Mouse (Mus musculus) liver, embryonic 12.5 days (tissue): ENCODE data around the gene Zfr. TPM values are rescaled to one million over a fixed set of nuclear protein-coding genes. Genes with fewer than 3 reads are reported as not detected.
A peak's percentile ranks its signal among the peaks of the same experiment; 100 is the strongest.
"Not testable (repeated sequence)": the region's sequence is repeated elsewhere in the genome, so short reads cannot be mapped to it uniquely, and the experiment has no call there.

Experiments
- ATAC-seq: fragments of 200-750 bp; cut with Nextera tagmentation; 2 replicates; pipeline ENCODE4 v1.8.0; 2017; ENCODE audit warnings: moderate number of reproducible peaks, mild to moderate bottlenecking, moderate library complexity
- H3K27ac ChIP-seq: fragments of 300-500 bp; sonication (generic); 2 replicates; pipeline ENCODE4 v1.5.1; 2016; ENCODE audit warnings: mild to moderate bottlenecking
- H3K27me3 ChIP-seq: fragments of 300-500 bp; sonication (generic); replicated peaks from 2 replicates; pipeline ENCODE4 v1.6.1; 2016; ENCODE audit warnings: mild to moderate bottlenecking, moderate library complexity
- H3K36me3 ChIP-seq: fragments of 300-500 bp; sonication (generic); 2 replicates; pipeline ENCODE4 v1.6.1; 2016; ENCODE audit warnings: mild to moderate bottlenecking, moderate library complexity
- H3K4me1 ChIP-seq: fragments of 300-500 bp; sonication (generic); 2 replicates; pipeline ENCODE4 v1.6.1; 2016
- H3K4me2 ChIP-seq: fragments of 300-500 bp; sonication (generic); 2 replicates; pipeline ENCODE4 v1.6.1; 2016; ENCODE audit warnings: mild to moderate bottlenecking, moderate library complexity
- H3K4me3 ChIP-seq: fragments of 300-500 bp; sonication (generic); 2 replicates; pipeline ENCODE4 v1.5.1; 2016; ENCODE audit warnings: mild to moderate bottlenecking, moderate library complexity
- H3K9ac ChIP-seq: fragments of 300-500 bp; sonication (generic); 2 replicates; pipeline ENCODE4 v1.6.1; 2016; ENCODE audit warnings: mild to moderate bottlenecking, moderate library complexity
- H3K9me3 ChIP-seq: fragments of 300-500 bp; sonication (generic); replicated peaks from 2 replicates; pipeline ENCODE4 v1.6.1; 2016; ENCODE audit warnings: mild to moderate bottlenecking, moderate library complexity
- WGBS: fragments of 180-500 bp; shearing (Covaris S2); methylation state at CpG from one replicate; pipeline ENCODE4 v1.1.7; 2016; ENCODE audit not compliant: insufficient replicate concordance; 5-methylcytosine and 5-hydroxymethylcytosine counted together
- polyA plus RNA-seq: library from polyadenylated mRNA; unstranded; fragments of >200 nt; fragmentation: Nextera tagmentation; extraction: Ambion mirVana; gene quantifications from 2 replicates; pipeline ENCODE4 v1.2.1, GENCODE M21; 2016

Gene Zfr
- polyA plus RNA-seq, 1 experiment from 2014 or later, result 56.3 TPM

DNA sequence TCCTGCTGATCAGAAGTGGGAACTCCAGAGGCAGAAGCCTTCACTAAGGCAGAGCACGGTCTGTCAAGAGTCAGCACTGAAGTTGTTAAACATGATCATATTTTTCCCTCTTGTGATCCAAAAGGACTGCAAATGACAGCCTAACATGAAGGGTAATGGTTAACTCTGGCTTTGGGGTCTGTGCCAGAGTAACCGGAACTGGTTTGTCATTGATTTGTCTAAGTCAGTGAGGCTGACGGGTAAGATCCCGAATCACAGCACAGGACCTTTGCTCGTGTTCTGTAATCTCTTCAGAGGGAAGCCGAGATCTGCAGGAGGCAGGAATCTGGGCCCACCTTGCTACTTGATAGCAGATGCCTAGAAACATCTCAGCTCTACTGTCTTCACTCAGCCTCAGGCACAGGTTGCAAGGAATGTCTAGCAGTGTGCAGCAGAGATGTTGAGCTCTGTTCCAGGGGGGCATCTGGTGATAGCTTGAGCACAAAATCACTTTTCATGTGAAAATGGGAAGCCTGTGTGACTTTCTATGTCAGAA is 90.0 kb downstream of the Zfr start:
- Histone ChIP-seq H3K4me2 (peak overlapping the region; percentile 70; the same call in 1 of the 2 replicates), H3K27ac (0 out of 2 replicates have a peak overlapping the region, but pooled peaks have one; percentile 15), H3K4me3 (no peak overlapping the region), H3K9ac (no peak overlapping the region), H3K27me3 (no peaks in the 10 kb centered on the region), H3K36me3 (peaks cover 7% of the 10 kb centered on the region), H3K4me1 (peaks cover 81% of the 10 kb centered on the region), H3K9me3 (no peaks in the 10 kb centered on the region)
- no peak for ATAC-seq
- WGBS, result 70% methylated on average over 6 of the region's 6 CpGs

DNA sequence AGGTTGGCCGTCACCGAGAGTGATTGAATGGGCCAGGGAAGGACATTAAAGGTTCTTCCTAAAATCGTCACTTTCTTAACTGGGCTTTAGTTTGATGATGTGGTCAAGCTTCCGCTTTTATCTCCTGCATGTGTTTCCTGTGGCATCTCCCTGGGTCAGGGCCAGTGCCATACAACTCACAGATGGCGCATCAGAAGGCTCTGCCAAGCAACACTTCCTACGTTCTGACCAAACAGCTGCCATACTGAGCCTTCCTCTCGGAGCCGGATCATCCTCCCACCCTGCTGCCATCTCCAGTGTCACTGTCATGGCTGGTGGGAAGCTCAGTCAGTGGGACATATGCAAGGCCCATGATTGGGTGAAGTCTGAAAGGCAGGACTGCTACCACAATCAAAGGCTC is 93.9 kb downstream of the Zfr start:
- peaks cover 7% of the 10 kb centered on the region for H3K36me3 ChIP-seq

DNA sequence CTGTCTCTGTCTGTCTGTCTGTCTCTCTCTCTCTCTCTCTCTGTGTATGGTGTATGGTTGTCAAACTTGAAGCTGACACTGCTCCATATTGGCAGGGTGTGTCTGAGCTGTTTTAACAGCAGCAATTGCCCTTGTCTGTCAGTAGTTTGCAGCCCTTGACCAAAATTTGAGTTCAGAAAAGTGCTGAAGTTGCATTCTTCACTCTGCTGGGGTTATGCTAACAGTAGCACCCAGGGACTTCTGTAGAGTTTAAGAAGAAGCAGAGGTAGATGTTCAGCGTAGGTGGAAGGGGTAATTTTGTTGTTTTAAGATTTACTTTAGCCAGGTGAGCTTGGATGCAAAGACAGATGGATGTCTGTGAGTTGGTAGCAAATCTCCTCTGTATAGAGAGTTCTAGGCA is 94.6 kb downstream of the Zfr start:
- Histone ChIP-seq H3K4me2 (no peak overlapping the region), H3K9me3 (no peaks in the 10 kb centered on the region), H3K36me3 (peaks cover 6% of the 10 kb centered on the region), H3K9ac (no peak overlapping the region), H3K27me3 (no peaks in the 10 kb centered on the region), H3K4me3 (no peak overlapping the region), H3K27ac (no peak overlapping the region), H3K4me1 (peaks cover 91% of the 10 kb centered on the region)
- ATAC-seq, result no peak
- 82% methylated on average over 1 of the region's 1 CpGs for WGBS

More for the DNA sequence above, 93.9 kb downstream of the Zfr start:
- H3K27ac ChIP-seq, result no peak overlapping the region
- no peak overlapping the region for H3K4me2 ChIP-seq
- ATAC-seq, result no peak
- no peaks in the 10 kb centered on the region for H3K9me3 ChIP-seq
- no peak overlapping the region for H3K4me3 ChIP-seq
- H3K4me1 ChIP-seq, result peaks cover 93% of the 10 kb centered on the region
- H3K27me3 ChIP-seq, result no peaks in the 10 kb centered on the region
- no peak overlapping the region for H3K9ac ChIP-seq
- WGBS, result 43% methylated on average over 8 of the region's 8 CpGs

DNA sequence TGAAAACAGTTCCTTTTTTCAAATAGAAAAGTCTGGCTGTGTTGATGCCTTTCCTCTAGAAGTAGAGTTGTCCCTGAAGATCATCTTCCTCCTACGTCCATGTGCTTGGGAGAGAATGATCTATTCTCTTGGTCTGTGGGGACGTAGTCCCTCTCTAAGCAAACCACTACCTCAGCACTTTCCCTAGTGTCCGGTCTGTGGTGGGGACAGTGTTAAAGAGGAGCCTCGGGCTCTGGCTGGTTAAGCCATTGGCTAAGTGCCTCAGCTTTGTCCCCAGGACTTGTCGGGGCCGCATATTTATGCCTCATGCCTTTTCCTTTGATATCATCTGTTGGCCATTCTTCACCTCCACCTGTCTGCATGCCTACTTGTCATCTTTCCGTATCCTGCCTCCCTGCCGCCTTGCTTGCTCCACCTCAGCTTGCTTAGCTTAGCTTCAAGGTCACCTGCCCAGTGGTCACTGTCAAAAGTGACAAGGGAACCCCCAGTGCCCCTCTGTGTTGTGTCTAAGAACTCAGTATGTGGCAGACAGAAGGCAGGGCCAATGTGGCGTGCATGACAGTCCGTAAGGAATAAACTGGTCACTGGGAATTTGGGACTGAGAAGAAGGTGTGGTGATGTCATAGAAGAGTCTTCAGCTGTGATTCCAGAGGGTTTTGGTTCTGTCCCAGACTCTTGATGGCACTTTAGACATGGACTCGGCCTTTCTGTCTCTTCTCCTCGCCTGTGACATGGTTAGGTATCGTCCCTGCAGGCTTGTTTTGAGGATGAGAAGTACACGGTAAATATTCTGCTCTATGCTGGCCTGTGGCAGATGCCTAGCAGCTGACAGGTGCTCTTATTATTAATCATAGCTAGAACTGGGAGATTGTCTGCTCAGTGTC is 97.1 kb downstream of the Zfr start:
- Histone ChIP-seq H3K9ac (no peak overlapping the region), H3K4me2 (no peak overlapping the region), H3K4me3 (no peak overlapping the region), H3K27ac (no peak overlapping the region), H3K27me3 (no peaks in the 10 kb centered on the region), H3K4me1 (peaks cover 88% of the 10 kb centered on the region), H3K36me3 (no peaks in the 10 kb centered on the region), H3K9me3 (no peaks in the 10 kb centered on the region)
- ATAC-seq, result no peak
- WGBS, result 73% methylated on average over 14 of the region's 14 CpGs

DNA sequence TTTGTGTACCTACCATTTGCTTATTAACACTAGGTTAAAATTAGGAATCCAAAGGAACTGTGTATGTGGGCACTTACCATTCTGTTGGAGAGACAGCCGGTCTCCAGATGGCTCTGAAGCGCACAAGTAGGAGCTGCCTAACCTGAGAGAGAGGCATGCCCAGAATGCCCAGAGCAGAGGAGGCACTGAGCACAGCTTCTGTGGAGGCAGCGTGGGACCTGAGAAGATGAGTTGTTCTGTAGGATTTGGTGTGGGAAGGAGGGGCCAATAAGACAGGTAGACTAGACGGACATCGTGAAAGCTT is 97.7 kb downstream of the Zfr start:
- Histone ChIP-seq H3K4me1 (peaks cover 88% of the 10 kb centered on the region), H3K27me3 (no peaks in the 10 kb centered on the region), H3K36me3 (no peaks in the 10 kb centered on the region), H3K9me3 (no peaks in the 10 kb centered on the region), H3K9ac (no peak overlapping the region), H3K4me3 (no peak overlapping the region), H3K4me2 (no peak overlapping the region), H3K27ac (no peak overlapping the region)
- no peak for ATAC-seq
- 83% methylated on average over 5 of the region's 5 CpGs for WGBS

DNA sequence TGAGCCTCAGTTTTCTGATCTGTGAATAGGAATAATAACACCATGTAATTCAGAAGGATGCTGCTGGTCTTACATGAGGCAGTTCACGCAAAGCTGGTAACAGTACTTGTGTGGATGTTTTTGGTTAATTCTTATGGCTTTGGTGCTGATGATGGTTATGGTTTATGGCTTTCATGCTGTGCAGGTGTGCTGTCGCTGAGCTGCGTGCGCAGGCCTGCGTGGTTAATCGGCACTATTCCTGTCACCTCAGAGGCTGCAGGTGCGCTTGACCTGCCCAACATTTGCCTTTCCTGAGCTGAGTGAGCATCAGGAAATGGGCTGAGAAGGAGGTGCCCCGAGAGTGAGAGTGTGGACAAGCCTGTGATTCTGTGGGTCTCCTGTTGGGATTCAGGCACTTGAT is 98.5 kb downstream of the Zfr start:
- no peak for ATAC-seq
- Histone ChIP-seq H3K9me3 (no peaks in the 10 kb centered on the region), H3K4me3 (no peak overlapping the region), H3K9ac (no peak overlapping the region), H3K4me1 (peaks cover 88% of the 10 kb centered on the region), H3K27me3 (no peaks in the 10 kb centered on the region), H3K36me3 (no peaks in the 10 kb centered on the region), H3K4me2 (no peak overlapping the region), H3K27ac (no peak overlapping the region)
- WGBS, result 86% methylated on average over 8 of the region's 8 CpGs

DNA sequence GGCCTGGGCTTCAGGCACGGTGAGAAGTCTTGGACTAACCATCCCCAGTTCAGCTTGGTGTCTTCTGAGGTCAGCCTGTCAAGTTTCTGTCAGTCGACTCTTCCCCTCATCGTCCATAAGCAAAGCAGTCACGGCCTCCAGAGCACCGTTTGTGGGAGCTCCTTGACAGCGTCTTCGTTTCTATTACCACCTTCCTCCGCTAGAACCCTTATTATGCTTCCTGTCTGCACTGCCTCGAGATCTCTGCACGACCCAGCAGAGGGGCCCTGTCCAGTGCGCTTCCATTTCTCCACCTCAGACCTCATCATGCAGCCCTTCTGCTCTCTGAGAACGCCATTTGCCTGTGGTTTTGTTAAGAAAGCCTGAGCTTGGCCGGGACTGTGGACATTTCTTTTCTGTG is 99.2 kb downstream of the Zfr start:
- H3K9me3 ChIP-seq, result no peaks in the 10 kb centered on the region
- H3K4me1 ChIP-seq, result peaks cover 88% of the 10 kb centered on the region
- no peak overlapping the region; the same call in 1 of the 2 replicates for H3K4me3 ChIP-seq
- H3K36me3 ChIP-seq, result no peaks in the 10 kb centered on the region
- H3K4me2 ChIP-seq, result peak overlapping the region; percentile 22; the same call in 1 of the 2 replicates
- H3K27me3 ChIP-seq, result no peaks in the 10 kb centered on the region
- ATAC-seq, result no peak
- H3K9ac ChIP-seq, result no peak overlapping the region
- H3K27ac ChIP-seq, result no peak overlapping the region
- WGBS, result 32% methylated on average over 13 of the region's 13 CpGs

DNA sequence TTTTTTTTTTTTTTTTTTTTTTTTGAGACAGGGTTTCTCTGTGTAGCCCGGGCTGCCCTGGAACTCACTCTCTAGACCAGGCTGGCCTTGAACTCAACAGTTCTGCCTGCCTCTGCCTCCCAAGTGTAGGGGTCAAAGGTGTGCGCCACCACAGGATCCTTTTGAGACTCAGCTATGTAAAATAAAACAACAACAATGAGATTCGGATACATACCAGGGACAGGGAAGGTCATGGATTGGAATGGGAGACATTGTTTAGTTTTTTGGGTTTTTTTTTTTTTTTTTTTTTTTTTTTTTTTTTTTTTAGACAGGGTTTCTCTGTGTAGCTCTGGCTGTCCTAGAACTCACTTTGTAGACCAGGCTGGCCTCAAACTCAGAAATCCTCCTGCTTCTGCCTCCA is 99.7 kb downstream of the Zfr start:
- 76% methylated on average over 3 of the region's 3 CpGs for WGBS
- not testable (repeated sequence) for H3K9ac ChIP-seq, H3K4me2 ChIP-seq, ATAC-seq, H3K9me3 ChIP-seq, H3K27ac ChIP-seq, H3K27me3 ChIP-seq, H3K36me3 ChIP-seq, H3K4me3 ChIP-seq
- peaks cover 89% of the 10 kb centered on the region for H3K4me1 ChIP-seq

DNA sequence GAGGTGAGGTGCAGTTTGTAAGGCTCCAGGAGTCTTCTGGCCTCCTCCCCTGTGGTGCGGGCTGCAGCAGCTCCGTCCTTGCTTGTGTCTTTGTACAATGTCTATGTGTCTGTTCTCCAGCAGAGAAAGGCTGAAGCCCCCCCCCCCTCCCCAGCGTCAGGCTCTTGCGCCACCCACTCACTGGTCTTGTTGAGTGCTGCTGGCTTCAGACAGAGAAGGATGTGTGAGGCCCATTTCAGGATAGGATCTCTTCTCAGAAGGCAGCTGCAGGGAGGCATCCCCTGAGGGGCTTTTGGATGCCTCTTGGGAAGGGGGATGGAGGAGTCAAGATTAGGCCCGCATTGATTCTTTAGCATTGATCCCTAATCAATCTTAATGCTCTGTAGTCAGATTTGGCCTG is 100.2 kb downstream of the Zfr start:
- H3K4me1 ChIP-seq, result peaks cover 92% of the 10 kb centered on the region
- H3K9me3 ChIP-seq, result no peaks in the 10 kb centered on the region
- H3K4me3 ChIP-seq, result no peak overlapping the region
- H3K4me2 ChIP-seq, result no peak overlapping the region
- no peak for ATAC-seq
- no peaks in the 10 kb centered on the region for H3K36me3 ChIP-seq
- H3K9ac ChIP-seq, result no peak overlapping the region
- no peak overlapping the region for H3K27ac ChIP-seq
- no peaks in the 10 kb centered on the region for H3K27me3 ChIP-seq
- WGBS, result 63% methylated on average over 5 of the region's 5 CpGs

DNA sequence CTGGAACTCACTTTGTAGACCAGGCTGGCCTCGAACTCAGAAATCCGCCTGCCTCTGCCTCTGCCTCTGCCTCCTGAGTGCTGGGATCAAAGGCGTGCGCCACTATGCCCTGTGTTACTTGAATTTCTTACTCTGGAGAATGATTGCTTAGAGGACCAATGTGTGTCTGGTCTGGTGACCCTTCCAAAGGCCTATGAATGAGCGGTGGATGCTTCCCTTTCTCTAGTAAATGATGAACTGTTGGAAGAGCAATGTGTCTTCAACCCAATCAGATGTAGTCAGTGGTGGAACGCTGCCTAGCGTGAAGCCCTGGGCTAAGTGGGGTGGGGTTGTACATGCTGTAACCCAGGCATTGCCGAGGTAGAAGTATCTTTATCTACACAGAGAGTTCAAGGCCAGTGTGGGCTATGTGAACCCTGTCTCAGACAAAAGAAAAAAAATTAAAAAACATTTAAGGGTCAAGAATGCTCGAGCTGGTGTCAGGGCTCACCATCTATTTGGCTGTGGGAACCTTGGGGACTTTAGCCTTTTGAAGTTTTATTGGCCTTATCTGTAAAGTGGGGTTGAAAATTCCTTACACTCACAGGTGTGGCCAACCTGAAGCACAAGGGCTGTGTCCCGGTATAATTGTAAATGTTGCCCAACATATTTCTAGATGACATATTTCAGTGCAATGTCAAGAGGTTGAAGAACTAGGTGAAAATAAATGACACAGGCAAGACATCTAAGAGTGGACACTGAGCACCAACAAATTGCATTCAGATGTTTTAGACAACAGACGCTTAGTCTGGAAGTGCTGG is 101.2 kb downstream of the Zfr start:
- H3K9me3 ChIP-seq, result no peaks in the 10 kb centered on the region
- H3K9ac ChIP-seq, result no peak overlapping the region
- H3K27me3 ChIP-seq, result no peaks in the 10 kb centered on the region
- WGBS, result 67% methylated on average over 11 of the region's 11 CpGs
- no peak overlapping the region for H3K4me2 ChIP-seq
- peaks cover 85% of the 10 kb centered on the region for H3K4me1 ChIP-seq
- H3K27ac ChIP-seq, result no peak overlapping the region
- no peak overlapping the region for H3K4me3 ChIP-seq
- no peaks in the 10 kb centered on the region for H3K36me3 ChIP-seq
- ATAC-seq, result no peak

DNA sequence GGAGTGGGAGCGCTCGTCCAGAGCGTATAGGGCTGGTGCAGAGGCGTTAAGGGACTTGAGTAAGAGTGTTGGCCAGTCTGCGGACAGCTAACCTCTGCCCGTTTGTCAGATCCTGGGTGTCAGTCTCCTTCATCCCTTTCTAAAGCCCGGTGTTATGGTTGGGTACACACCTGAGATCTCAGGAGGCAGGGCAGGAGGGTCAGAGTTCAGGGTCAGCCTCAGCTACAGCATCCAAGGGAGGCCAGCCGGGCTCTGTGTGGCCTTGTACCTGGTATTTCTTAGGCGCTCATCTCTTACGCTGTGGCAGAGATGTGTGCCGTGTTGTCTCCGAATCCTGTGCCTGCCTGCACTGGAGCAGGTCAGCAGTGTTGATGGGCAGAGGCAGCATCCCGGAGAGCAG is 103.5 kb downstream of the Zfr start:
- H3K9ac ChIP-seq, result no peak overlapping the region
- ATAC-seq, result no peak; the same call in 1 of the 2 replicates

More for the DNA sequence above, 103.5 kb downstream of the Zfr start:
- 83% methylated on average over 13 of the region's 13 CpGs for WGBS
- Histone ChIP-seq H3K9me3 (no peaks in the 10 kb centered on the region), H3K27me3 (no peaks in the 10 kb centered on the region), H3K36me3 (no peaks in the 10 kb centered on the region), H3K27ac (no peak overlapping the region), H3K4me2 (no peak overlapping the region), H3K4me1 (peaks cover 81% of the 10 kb centered on the region), H3K4me3 (no peak overlapping the region)
